Mouse (Mus musculus) midbrain, embryonic 14.5 days (tissue): ENCODE measurements around the gene Limch1. TPM values are rescaled to one million over a fixed set of nuclear protein-coding genes. Genes with fewer than 3 reads are reported as not detected.

Source experiments
- ATAC-seq: fragments of 200-750 bp; cut with Nextera tagmentation; 2 replicates; pipeline ENCODE4 v1.8.0; 2017; ENCODE audit warnings: moderate number of reproducible peaks, moderate library complexity; ENCODE audit not compliant: low FRiP score, low TSS enrichment
- DNase-seq: peaks from one replicate; pipeline ENCODE4 v3.0.0-alpha.2; 2015
- H3K27ac ChIP-seq: fragments of 300-500 bp; sonication (generic); replicated peaks from 2 replicates; pipeline ENCODE4 v1.5.1; 2014; ENCODE audit warnings: mild to moderate bottlenecking, low read depth, low read length, moderate library complexity
- H3K27me3 ChIP-seq: fragments of 300-500 bp; sonication (generic); 2 replicates; pipeline ENCODE4 v1.6.1; 2014; ENCODE audit warnings: low read length, control low read depth, mixed read lengths; ENCODE audit not compliant: control insufficient read depth, insufficient read depth
- H3K36me3 ChIP-seq: fragments of 300-500 bp; sonication (generic); 2 replicates; pipeline ENCODE4 v1.6.1; 2014; ENCODE audit warnings: low read length, control low read depth; ENCODE audit not compliant: control insufficient read depth, insufficient read depth
- H3K4me1 ChIP-seq: fragments of 300-500 bp; sonication (generic); 2 replicates; pipeline ENCODE4 v1.6.1; 2014; ENCODE audit warnings: mild to moderate bottlenecking, antibody characterized with exemption, low read length, control low read depth; ENCODE audit not compliant: control insufficient read depth, insufficient read depth
- H3K4me2 ChIP-seq: fragments of 300-500 bp; sonication (generic); 2 replicates; pipeline ENCODE4 v1.6.1; 2014; ENCODE audit warnings: mild to moderate bottlenecking, low read length, moderate library complexity
- H3K4me3 ChIP-seq: fragments of 300-500 bp; sonication (generic); replicated peaks from 2 replicates; pipeline ENCODE4 v1.5.1; 2014; ENCODE audit warnings: low read depth, low read length
- H3K9ac ChIP-seq: fragments of 300-500 bp; sonication (generic); replicated peaks from 2 replicates; pipeline ENCODE4 v1.6.1; 2014; ENCODE audit warnings: mild to moderate bottlenecking, low read length, moderate library complexity
- H3K9me3 ChIP-seq: fragments of 300-500 bp; sonication (generic); 2 replicates; pipeline ENCODE4 v1.6.1; 2016; ENCODE audit warnings: low read length, control low read depth, mixed read lengths; ENCODE audit not compliant: control insufficient read depth
- WGBS: fragments of 180-500 bp; shearing (Covaris S2); extraction: QIAGEN DNeasy Blood & Tissue Kit; methylation state at CpG from one replicate; pipeline ENCODE4 v1.1.7; 2014; 5-methylcytosine and 5-hydroxymethylcytosine counted together
- polyA plus RNA-seq: library from polyadenylated mRNA; unstranded; fragments of >200 nt; fragmentation: Nextera tagmentation; extraction: Ambion mirVana; gene quantifications from 2 replicates; pipeline ENCODE4 v1.2.1, GENCODE M21; 2014

The Limch1 gene
- polyA plus RNA-seq, 1 experiment from 2014 or later, result 56.5 TPM

- H3K9ac ChIP-seq, result no peak overlapping the region
- H3K27ac ChIP-seq, result no peak overlapping the region
- H3K4me3 ChIP-seq, result no peak overlapping the region
- whole genome bisulfite sequencing, result 71% methylated on average over 2 of the region's 2 CpGs
- H3K36me3 ChIP-seq, result no peaks in the 10 kb centered on the region
- H3K4me2 ChIP-seq, result no peak overlapping the region
- H3K27me3 ChIP-seq, result no peaks in the 10 kb centered on the region
- DNase-seq, result no peak
- H3K9me3 ChIP-seq, result no peaks in the 10 kb centered on the region
- H3K4me1 ChIP-seq, result no peaks in the 10 kb centered on the region
- ATAC-seq, result no peak
Measured at GRCm38 (mm10) chr5:66765911-66766310, 20.3 kb downstream of the Limch1 start.

GRCm38 (mm10) chr5:66768034-66768433 is 22.4 kb downstream of the Limch1 start:
- Histone ChIP-seq H3K9me3 (no peaks in the 10 kb centered on the region), H3K4me1 (no peaks in the 10 kb centered on the region), H3K27ac (no peak overlapping the region), H3K4me3 (no peak overlapping the region), H3K4me2 (no peak overlapping the region), H3K9ac (no peak overlapping the region), H3K36me3 (no peaks in the 10 kb centered on the region), H3K27me3 (no peaks in the 10 kb centered on the region)
- 29% methylated on average over 4 of the region's 4 CpGs for WGBS
- DNase-seq (peak; percentile 53), ATAC-seq (no peak)

- 74% methylated on average over 4 of the region's 4 CpGs for WGBS
- Histone ChIP-seq H3K4me1 (no peaks in the 10 kb centered on the region), H3K27me3 (no peaks in the 10 kb centered on the region), H3K27ac (no peak overlapping the region), H3K4me3 (no peak overlapping the region), H3K36me3 (no peaks in the 10 kb centered on the region), H3K9me3 (no peaks in the 10 kb centered on the region), H3K9ac (no peak overlapping the region), H3K4me2 (no peak overlapping the region)
- no peak for ATAC-seq
- no peak for DNase-seq
Measured at GRCm38 (mm10) chr5:66769070-66769469, 23.4 kb downstream of the Limch1 start.

- H3K4me1 ChIP-seq, result no peaks in the 10 kb centered on the region
- no peak overlapping the region for H3K27ac ChIP-seq
- H3K4me2 ChIP-seq, result no peak overlapping the region
- DNase-seq, result no peak
- H3K36me3 ChIP-seq, result no peaks in the 10 kb centered on the region
- WGBS, result 90% methylated on average over 5 of the region's 5 CpGs
- no peak for ATAC-seq
- H3K27me3 ChIP-seq, result no peaks in the 10 kb centered on the region
- no peak overlapping the region for H3K9ac ChIP-seq
- no peaks in the 10 kb centered on the region for H3K9me3 ChIP-seq
- no peak overlapping the region for H3K4me3 ChIP-seq
Measured at GRCm38 (mm10) chr5:66769558-66769957, 23.9 kb downstream of the Limch1 start.

DNA sequence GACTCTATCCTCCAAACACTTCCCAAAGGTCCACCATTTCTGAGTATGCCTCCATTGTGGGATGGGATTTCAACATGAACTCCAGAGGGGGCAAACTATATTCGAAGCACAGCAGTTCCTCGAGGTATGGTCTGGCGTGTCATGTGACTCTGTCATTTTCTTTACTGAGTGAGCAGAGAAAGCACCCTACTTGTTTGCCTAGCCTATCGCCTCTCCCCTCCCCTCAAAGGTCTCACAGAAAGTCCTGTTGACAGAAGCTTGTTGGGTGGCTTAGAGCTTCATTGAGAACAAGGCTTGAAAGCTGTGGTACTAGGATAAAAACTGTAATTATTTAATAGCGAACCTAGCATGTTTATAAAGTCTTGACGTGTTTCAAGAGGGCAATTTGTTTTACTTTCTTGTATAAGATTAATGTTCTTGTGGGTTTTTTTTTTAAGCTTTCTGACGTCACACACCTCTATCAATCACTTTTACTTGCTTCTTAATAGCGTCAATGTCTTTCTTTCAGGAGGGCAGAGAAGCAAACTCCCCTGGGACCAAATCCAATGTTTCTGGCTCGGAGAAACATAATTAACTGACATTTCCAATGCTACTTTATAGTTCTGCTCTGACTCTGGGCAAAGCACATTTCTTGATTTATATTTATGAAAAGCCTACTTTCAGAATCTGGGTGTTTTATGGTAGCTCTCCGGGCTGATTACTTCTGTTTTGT is 32.5 kb downstream of the Limch1 start:
- no peak overlapping the region for H3K4me3 ChIP-seq
- ATAC-seq (no peak), DNase-seq (no peak)
- H3K27ac ChIP-seq, result no peak overlapping the region
- no peaks in the 10 kb centered on the region for H3K4me1 ChIP-seq
- no peaks in the 10 kb centered on the region for H3K27me3 ChIP-seq
- H3K4me2 ChIP-seq, result no peak overlapping the region
- H3K9me3 ChIP-seq, result no peaks in the 10 kb centered on the region
- no peak overlapping the region for H3K9ac ChIP-seq
- no peaks in the 10 kb centered on the region for H3K36me3 ChIP-seq
- 84% methylated on average over 10 of the region's 10 CpGs for WGBS

DNA sequence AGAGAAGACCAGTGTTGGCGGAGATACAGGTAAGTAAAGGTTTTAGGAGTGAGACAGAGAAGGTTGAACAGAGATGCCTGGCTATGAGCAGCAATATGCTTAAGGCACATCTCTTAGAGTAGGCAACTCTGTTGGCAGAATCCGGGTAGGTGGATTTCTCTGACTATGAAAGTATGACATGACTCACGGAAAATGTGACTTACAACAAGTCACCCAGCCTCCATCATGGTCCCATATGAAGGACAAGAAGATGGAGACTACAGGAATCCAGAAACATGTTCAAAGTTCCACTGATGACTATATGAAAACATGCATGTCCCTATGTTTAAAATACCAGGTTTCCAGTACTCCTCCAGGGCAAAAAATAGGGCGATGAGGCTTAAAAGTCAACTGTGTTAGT is 34.7 kb downstream of the Limch1 start:
- no peak for DNase-seq
- Histone ChIP-seq H3K36me3 (no peaks in the 10 kb centered on the region), H3K4me2 (no peak overlapping the region), H3K4me3 (no peak overlapping the region), H3K9ac (no peak overlapping the region), H3K27me3 (no peaks in the 10 kb centered on the region), H3K4me1 (no peaks in the 10 kb centered on the region), H3K9me3 (no peaks in the 10 kb centered on the region), H3K27ac (no peak overlapping the region)
- ATAC-seq, result no peak
- 97% methylated on average over 4 of the region's 4 CpGs for WGBS

DNA sequence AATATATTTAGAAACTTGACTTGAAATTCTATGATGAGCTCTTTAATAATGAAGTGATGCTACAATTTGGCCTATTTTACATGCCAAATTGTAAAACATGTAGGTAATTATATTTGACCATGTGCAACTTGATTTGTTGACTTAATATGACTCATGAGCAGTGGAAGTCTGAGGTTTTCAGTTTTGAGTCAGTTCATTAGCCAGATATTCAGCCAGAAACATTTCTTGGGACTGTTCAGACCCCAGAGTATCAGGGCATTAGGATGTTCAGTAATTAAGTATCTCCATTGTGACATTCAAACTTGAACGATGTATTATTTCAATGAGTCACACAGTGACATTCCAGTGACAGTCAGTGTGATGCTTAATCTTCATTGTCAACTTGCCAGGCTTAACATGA is 35.9 kb downstream of the Limch1 start:
- ATAC-seq, result no peak
- H3K9me3 ChIP-seq, result no peaks in the 10 kb centered on the region
- H3K27me3 ChIP-seq, result no peaks in the 10 kb centered on the region
- no peak for DNase-seq
- no peaks in the 10 kb centered on the region for H3K4me1 ChIP-seq
- no peak overlapping the region for H3K9ac ChIP-seq
- no peaks in the 10 kb centered on the region for H3K36me3 ChIP-seq
- no peak overlapping the region for H3K27ac ChIP-seq
- WGBS, result 86% methylated on average over 1 of the region's 1 CpGs
- no peak overlapping the region for H3K4me2 ChIP-seq
- no peak overlapping the region for H3K4me3 ChIP-seq

GRCm38 (mm10) chr5:66782851-66783250 is 37.2 kb downstream of the Limch1 start:
- DNase-seq (no peak), ATAC-seq (no peak)
- no peaks in the 10 kb centered on the region for H3K27me3 ChIP-seq
- 92% methylated on average over 2 of the region's 2 CpGs for WGBS
- no peak overlapping the region for H3K27ac ChIP-seq
- no peak overlapping the region for H3K4me3 ChIP-seq
- no peaks in the 10 kb centered on the region for H3K4me1 ChIP-seq
- no peak overlapping the region for H3K9ac ChIP-seq
- H3K9me3 ChIP-seq, result no peaks in the 10 kb centered on the region
- H3K4me2 ChIP-seq, result no peak overlapping the region
- no peaks in the 10 kb centered on the region for H3K36me3 ChIP-seq

- Histone ChIP-seq H3K4me2 (no peak overlapping the region), H3K4me3 (no peak overlapping the region), H3K36me3 (no peaks in the 10 kb centered on the region), H3K9me3 (no peaks in the 10 kb centered on the region), H3K4me1 (no peaks in the 10 kb centered on the region), H3K9ac (no peak overlapping the region), H3K27ac (no peak overlapping the region), H3K27me3 (no peaks in the 10 kb centered on the region)
- WGBS, result 78% methylated on average over 9 of the region's 9 CpGs
- DNase-seq, result no peak
- no peak for ATAC-seq
Measured at GRCm38 (mm10) chr5:66784624-66785361, 39.2 kb downstream of the Limch1 start.
